Mouse (Mus musculus) heart, embryonic 15.5 days (tissue): ENCODE data around the gene Tmem95. TPM values are rescaled to one million over a fixed set of nuclear protein-coding genes. Genes with fewer than 3 reads are reported as not detected.
"Not testable (repeated sequence)": the region's sequence is repeated elsewhere in the genome, so short reads cannot be mapped to it uniquely, and the experiment has no call there.

ENCODE experiments used
- ATAC-seq: fragments of 200-750 bp; cut with Nextera tagmentation; replicated peaks from 2 replicates; pipeline ENCODE4 v1.8.0; 2017; ENCODE audit warnings: low read depth, moderate TSS enrichment; ENCODE audit not compliant: insufficient number of reproducible peaks, insufficient read depth, low FRiP score
- H3K27ac ChIP-seq: fragments of 300-500 bp; sonication (generic); 2 replicates; pipeline ENCODE4 v1.5.1; 2015; ENCODE audit warnings: mild to moderate bottlenecking, inconsistent platforms
- H3K27me3 ChIP-seq: fragments of 300-500 bp; sonication (generic); 2 replicates; pipeline ENCODE4 v1.6.1; 2015; ENCODE audit warnings: inconsistent platforms
- H3K36me3 ChIP-seq: fragments of 300-500 bp; sonication (generic); 2 replicates; pipeline ENCODE4 v1.6.1; 2015; ENCODE audit warnings: mild to moderate bottlenecking, inconsistent platforms
- H3K4me1 ChIP-seq: fragments of 300-500 bp; sonication (generic); replicated peaks from 2 replicates; pipeline ENCODE4 v1.6.1; 2015; ENCODE audit warnings: inconsistent platforms
- H3K4me2 ChIP-seq: fragments of 300-500 bp; sonication (generic); 2 replicates; pipeline ENCODE4 v1.6.1; 2015; ENCODE audit warnings: inconsistent platforms, mild to moderate bottlenecking, moderate library complexity
- H3K4me3 ChIP-seq: fragments of 300-500 bp; sonication (generic); 2 replicates; pipeline ENCODE4 v1.5.1; 2015; ENCODE audit warnings: mild to moderate bottlenecking, inconsistent platforms
- H3K9ac ChIP-seq: fragments of 300-500 bp; sonication (generic); 2 replicates; pipeline ENCODE4 v1.6.1; 2015; ENCODE audit warnings: mild to moderate bottlenecking, inconsistent platforms
- H3K9me3 ChIP-seq: fragments of 300-500 bp; sonication (generic); replicated peaks from 2 replicates; pipeline ENCODE4 v1.6.1; 2016; ENCODE audit warnings: inconsistent platforms
- WGBS: fragments of 180-500 bp; shearing (Covaris S2); methylation state at CpG from one replicate; pipeline ENCODE4 v1.1.7; 2015; ENCODE audit warnings: mixed read lengths; 5-methylcytosine and 5-hydroxymethylcytosine counted together
- polyA plus RNA-seq: library from polyadenylated mRNA; unstranded; fragments of >200 nt; fragmentation: Nextera tagmentation; extraction: Ambion mirVana; gene quantifications from 2 replicates; pipeline ENCODE4 v1.2.1, GENCODE M21; 2015

Gene Tmem95
- polyA plus RNA-seq, 1 experiment from 2014 or later, result not detected

DNA sequence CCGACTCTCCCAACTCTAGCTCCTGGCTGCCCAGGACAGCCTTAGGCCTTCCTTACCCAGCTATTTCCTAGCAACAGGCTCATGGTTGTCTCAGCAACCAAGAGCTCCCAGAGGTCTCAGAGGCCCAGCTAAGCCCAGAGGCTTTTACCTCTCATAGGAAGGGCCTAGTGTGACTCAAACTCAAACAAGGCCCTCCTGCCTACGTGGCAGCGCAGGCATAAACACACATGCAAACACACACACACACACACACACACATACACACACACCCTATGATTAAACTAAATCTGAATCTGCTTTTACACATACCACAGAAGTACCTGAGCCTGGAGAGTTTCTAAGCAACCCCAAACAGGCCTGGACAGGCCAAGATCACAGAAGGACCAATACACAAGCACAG lies 581 bp upstream of the Tmem95 start:
- no peaks in the 10 kb centered on the region for H3K36me3 ChIP-seq
- H3K4me2 ChIP-seq, result no peak overlapping the region
- no peak for ATAC-seq
- no peaks in the 10 kb centered on the region for H3K9me3 ChIP-seq
- H3K4me3 ChIP-seq, result no peak overlapping the region
- no peak overlapping the region for H3K9ac ChIP-seq
- H3K27me3 ChIP-seq, result no peaks in the 10 kb centered on the region; the same call in 1 of the 2 replicates
- H3K4me1 ChIP-seq, result peaks cover 46% of the 10 kb centered on the region
- WGBS, result 87% methylated on average over 3 of the region's 3 CpGs
- H3K27ac ChIP-seq, result no peak overlapping the region

DNA sequence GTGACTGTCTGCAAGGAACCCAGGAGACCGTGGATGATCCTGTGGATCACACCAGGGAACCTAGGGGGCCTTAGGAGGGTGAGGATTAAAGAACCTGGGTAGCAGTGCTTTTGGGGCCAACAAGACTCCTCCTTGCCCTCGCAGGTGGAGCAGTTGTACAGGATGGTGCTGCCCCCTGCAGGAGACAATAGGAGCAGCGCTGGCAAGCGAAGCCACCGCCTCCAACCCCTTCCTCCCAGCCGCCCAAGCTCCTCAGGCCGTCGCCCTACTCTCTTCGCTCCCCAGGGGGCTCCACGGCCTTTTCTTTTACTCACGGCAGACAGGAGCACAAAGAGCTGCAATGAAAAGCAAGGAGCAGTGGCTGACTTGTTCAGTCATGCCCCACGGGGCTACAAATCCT lies 951 bp downstream of the Tmem95 start:
- Histone ChIP-seq H3K27ac (peak overlapping the region; percentile 66), H3K9ac (0 out of 2 replicates have a peak overlapping the region, but pooled peaks have one; percentile 3), H3K4me2 (peak overlapping the region; percentile 53), H3K4me1 (peaks cover 42% of the 10 kb centered on the region), H3K9me3 (no peaks in the 10 kb centered on the region), H3K36me3 (no peaks in the 10 kb centered on the region), H3K27me3 (no peaks in the 10 kb centered on the region), H3K4me3 (peak overlapping the region; percentile 18)
- ATAC-seq, result peak; percentile 11; the same call in 1 of the 2 replicates
- WGBS, result 3% methylated on average over 12 of the region's 12 CpGs

DNA sequence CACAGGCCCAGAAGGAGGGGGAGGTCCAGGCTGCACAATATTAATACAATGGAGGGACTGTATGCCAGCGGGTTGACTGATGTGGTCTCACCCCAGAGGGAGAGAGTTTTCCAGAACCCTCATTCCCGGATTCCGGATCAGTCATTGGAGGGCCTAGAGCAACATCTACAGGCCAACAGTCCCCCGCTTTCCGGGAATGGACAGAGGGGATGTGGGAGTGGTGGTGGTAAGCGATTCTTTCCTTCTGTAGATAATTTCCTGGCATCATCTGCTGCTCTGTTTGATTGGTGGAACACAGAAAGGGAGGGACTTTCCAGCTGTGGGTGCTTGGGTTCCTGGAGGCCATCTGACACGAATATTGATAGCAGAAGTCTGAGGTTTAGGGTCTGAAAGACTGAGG lies 1.6 kb downstream of the Tmem95 start:
- Histone ChIP-seq H3K4me2 (peak overlapping the region; percentile 53; the same call in 1 of the 2 replicates), H3K27ac (peak overlapping the region; percentile 66), H3K36me3 (no peaks in the 10 kb centered on the region), H3K9ac (no peak overlapping the region), H3K27me3 (no peaks in the 10 kb centered on the region), H3K4me1 (peaks cover 37% of the 10 kb centered on the region), H3K4me3 (no peak overlapping the region), H3K9me3 (no peaks in the 10 kb centered on the region)
- peak; percentile 36; the same call in 1 of the 2 replicates for ATAC-seq
- 45% methylated on average over 7 of the region's 7 CpGs for WGBS

DNA sequence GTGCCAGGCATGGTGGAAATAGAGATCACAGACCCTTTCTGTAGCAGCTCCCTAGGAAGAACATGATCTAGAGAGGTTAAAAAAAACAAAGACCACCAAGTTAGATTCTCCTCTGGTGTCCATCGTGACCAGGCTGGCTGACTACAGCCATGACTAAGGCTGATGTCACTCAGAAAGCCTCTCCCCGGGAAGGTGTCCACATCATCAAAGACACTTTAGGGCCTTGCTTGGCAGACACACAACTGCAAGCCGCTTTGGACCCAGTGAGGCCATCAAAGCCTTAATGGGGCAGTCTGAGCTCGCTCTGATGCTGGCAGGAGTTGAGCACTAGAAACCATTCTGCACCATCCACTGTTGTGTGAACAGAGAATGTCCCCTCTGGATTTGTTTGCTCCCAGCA lies 5.4 kb downstream of the Tmem95 start:
- Histone ChIP-seq H3K4me1 (peaks cover 19% of the 10 kb centered on the region), H3K4me2 (no peak overlapping the region), H3K9ac (no peak overlapping the region), H3K36me3 (no peaks in the 10 kb centered on the region), H3K9me3 (no peaks in the 10 kb centered on the region), H3K27me3 (no peaks in the 10 kb centered on the region), H3K27ac (no peak overlapping the region), H3K4me3 (no peak overlapping the region)
- ATAC-seq, result no peak
- WGBS, result 79% methylated on average over 4 of the region's 4 CpGs

DNA sequence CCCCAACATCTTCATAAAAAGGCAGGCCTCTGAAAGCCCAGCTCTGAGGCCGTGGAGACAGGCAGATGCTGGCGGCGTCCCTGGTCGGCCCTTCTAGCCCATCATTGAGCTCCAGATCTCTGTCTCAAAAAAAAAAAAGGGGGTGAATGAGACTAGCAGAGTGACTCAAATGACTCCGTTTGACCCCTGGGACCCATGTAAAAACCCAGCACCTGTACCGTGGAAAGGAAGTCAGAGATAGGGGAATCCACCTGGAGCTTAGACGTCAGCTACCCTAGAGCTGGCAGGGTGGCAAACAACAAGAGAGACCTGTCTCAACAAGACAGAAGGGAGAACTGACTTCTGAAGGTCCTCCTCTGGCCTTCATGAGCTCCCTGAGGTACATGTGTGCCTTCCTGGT lies 6.0 kb downstream of the Tmem95 start:
- Histone ChIP-seq H3K4me2 (no peak overlapping the region), H3K4me3 (no peak overlapping the region), H3K27ac (no peak overlapping the region), H3K36me3 (no peaks in the 10 kb centered on the region), H3K4me1 (peaks cover 13% of the 10 kb centered on the region), H3K9ac (no peak overlapping the region), H3K27me3 (no peaks in the 10 kb centered on the region), H3K9me3 (no peaks in the 10 kb centered on the region)
- 83% methylated on average over 7 of the region's 7 CpGs for WGBS
- ATAC-seq, result no peak

DNA sequence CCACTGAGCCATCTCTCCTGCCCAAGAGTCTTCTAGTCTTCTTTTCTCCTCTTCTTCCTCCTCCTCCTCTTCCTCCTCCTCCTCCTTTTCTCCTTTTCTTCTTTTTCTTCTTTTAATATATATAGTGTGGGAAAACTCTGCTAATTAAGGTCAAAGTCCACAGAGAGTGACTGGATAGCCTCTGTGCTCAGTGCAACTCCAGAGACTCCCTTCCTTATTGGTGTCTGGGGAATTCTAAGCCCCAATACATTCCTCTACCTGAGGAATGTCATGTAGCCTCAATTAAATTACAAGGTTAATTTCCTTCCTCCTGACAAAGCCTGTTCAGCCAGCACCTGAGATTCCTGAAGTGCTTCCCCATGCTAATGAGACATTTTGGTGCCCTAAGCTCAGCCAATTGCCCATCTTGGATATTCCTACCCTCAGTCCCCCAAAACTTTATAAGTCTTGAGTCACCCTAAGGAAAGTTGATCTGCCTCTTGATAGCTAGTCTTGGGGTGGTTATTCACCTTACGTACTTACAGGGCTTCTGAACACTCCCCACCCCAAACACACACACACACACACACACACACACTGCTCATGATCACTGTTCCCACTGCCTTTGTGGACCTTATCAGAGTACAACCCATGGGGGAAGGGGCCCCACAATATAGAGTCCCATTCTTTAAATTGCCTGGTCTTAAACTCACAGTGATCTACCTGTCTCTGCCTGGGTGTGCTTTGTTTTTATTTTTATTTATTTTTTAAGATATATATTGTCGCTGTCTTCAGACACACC lies 7.3 kb downstream of the Tmem95 start:
- Histone ChIP-seq H3K9ac (no peak overlapping the region), H3K36me3 (no peaks in the 10 kb centered on the region), H3K4me1 (0 out of 2 replicates have a peak, but pooled peaks cover under 1% of the 10 kb centered on the region), H3K27me3 (no peaks in the 10 kb centered on the region), H3K27ac (no peak overlapping the region), H3K4me2 (no peak overlapping the region), H3K4me3 (no peak overlapping the region), H3K9me3 (no peaks in the 10 kb centered on the region)
- ATAC-seq, result no peak
- 90% methylated on average over 2 of the region's 2 CpGs for WGBS

DNA sequence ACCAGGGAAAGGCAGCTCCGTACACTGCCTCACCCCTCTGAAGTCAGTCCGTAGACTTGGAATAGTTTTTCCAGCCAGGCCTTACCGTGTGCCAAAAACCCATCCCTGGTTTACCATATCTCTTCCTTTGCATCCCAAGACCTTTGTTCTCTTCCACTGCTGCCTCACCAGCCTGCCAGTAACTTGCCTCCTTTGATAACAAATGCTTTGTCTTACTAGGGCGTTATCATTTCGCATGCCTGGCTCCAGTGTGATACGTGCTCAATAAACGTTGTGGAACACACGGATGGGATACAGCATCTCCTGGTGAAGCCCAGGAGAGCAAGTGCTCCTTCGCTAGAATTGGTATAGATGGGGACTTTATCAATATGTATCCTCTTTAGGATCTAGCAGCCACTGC lies 10.5 kb downstream of the Tmem95 start:
- Histone ChIP-seq H3K36me3 (no peaks in the 10 kb centered on the region), H3K4me2 (no peak overlapping the region), H3K27ac (no peak overlapping the region), H3K27me3 (no peaks in the 10 kb centered on the region), H3K9ac (no peak overlapping the region), H3K9me3 (no peaks in the 10 kb centered on the region), H3K4me3 (no peak overlapping the region), H3K4me1 (peaks cover 4% of the 10 kb centered on the region)
- 0 out of 2 replicates have a peak, but pooled peaks have one; percentile 14 for ATAC-seq
- 45% methylated on average over 9 of the region's 9 CpGs for WGBS

DNA sequence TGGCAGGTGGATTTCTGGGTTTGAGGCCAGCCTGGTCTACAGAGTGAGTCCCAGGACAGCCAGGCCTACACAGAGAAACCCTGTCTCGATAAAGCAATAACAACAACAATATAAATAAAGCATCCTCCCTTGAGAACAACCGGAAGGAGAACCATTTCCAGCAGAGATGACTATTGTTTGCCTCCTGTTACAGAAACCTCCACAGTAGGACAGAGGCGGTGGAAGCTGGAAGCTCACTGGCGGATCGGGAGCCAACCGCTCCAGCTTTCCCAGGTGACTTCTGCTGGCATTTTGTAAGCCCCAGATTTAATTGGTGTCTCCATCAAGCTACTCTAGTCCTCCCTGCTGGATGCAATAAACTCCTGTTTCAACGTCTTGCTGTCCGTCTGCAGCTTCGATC lies 12.3 kb downstream of the Tmem95 start:
- no peaks in the 10 kb centered on the region for H3K36me3 ChIP-seq
- H3K4me2 ChIP-seq, result no peak overlapping the region
- 87% methylated on average over 9 of the region's 9 CpGs for WGBS

DNA sequence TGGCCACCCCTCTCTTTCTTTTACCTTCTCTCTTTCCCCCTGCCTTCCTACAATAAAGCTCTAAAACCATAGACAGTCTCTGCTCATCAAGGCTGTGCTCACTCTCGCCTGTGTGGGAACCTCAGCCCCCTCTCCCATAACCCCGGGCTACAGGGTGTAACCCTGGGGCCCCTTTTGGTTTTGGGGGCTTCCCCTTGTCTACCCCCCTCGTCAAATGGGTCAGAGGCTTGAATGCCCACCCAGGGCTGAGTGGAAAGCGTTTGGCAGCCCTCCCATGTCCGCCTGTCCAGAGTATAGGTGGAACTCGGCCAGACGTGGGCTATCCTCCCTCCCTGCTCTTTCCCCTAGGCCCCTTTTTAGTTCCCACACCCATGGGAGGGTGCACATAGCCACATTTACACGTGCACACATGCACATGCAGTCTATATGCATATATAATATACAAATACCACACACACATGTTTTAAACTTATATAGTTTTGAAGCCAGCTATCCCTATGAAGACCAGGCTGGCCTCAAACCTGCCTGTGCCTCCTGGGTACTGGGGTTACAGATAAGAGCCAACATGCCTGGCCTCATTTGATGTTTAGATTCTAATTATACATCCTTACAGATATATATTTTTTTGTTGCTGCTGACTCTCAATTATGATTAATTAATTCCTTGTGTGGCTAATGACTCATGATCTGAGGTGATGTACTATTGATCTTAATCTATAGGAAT lies 13.5 kb downstream of the Tmem95 start:
- Histone ChIP-seq H3K27ac (peak overlapping the region; percentile 45; the same call in 1 of the 2 replicates), H3K27me3 (peaks cover 3% of the 10 kb centered on the region), H3K4me1 (peaks cover 4% of the 10 kb centered on the region), H3K36me3 (no peaks in the 10 kb centered on the region), H3K4me3 (no peak overlapping the region), H3K9ac (no peak overlapping the region), H3K4me2 (no peak overlapping the region), H3K9me3 (no peaks in the 10 kb centered on the region)
- WGBS, result 41% methylated on average over 8 of the region's 8 CpGs
- ATAC-seq, result no peak; the same call in 1 of the 2 replicates

More for the DNA sequence above, 12.3 kb downstream of the Tmem95 start:
- ATAC-seq, result no peak
- Histone ChIP-seq H3K27me3 (no peaks in the 10 kb centered on the region), H3K4me3 (no peak overlapping the region), H3K27ac (no peak overlapping the region), H3K9ac (no peak overlapping the region), H3K4me1 (peaks cover 4% of the 10 kb centered on the region), H3K9me3 (no peaks in the 10 kb centered on the region)

DNA sequence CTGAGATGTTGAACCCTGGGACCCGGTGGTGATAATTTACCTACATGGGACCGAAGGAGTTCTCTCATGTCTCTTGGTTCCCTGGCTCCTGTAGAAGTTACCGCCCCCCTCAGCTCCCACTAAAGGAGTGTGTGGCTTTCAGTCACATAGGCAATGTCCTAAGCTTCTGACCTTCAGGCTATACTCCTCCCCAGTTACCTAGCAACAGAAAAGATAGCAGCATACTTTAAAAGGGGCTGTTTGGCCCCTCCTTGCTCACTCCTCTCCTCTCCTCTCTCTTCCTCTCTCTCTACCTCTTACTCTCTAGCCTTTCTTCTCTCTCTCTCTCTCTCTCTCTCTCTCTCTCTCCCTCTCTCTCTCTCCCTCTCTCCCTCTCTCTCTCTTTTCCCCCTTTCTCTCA lies 14.1 kb downstream of the Tmem95 start:
- not testable (repeated sequence) for H3K9me3 ChIP-seq, H3K27me3 ChIP-seq, H3K4me3 ChIP-seq, H3K27ac ChIP-seq, ATAC-seq, H3K9ac ChIP-seq, H3K36me3 ChIP-seq, H3K4me1 ChIP-seq, H3K4me2 ChIP-seq
- 60% methylated on average over 3 of the region's 3 CpGs for WGBS

DNA sequence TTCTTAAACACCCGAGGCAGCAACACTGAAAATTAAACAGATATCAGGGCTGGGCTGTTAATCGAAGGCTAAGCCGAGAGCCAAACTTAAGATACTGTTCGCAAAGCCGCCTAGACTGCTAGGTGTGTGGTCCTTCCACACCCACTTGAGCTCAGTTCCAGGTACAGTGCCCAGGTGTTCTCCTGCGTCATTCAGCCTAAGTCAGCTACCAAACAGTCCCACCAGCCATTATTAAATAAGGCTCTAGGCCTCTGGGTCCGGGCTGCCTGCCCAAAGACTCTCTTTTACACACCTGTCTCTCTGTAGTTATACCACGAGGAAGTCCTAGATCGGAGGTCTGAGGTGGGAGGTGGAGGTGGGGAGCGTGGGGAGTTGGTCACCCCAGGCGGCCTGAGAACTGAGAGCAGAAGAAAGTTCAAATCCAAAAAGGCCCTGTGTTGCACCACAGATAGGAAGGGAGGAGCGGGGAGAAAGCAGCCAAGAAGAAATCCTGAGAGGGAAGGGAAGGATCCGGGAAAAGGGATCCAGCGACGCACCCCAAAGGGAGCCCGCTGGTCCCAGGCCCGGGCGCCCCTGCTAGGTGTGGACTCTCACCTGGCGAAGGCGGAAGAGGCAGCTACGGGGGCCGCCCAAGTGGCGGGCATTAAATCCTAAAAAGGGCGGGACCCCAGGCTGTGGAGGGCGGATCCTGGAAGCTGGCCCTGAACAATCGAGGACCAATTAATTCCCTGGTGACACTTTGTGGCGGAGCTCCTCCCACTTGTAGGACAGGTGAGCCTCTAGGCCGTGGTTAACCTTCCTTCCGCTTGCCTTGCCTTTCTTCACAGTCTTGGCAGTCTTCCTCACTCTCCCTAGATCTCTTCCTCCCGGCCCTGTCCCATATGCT lies 19.5 kb downstream of the Tmem95 start, which contains the start of gene Tnk1:
TSS of gene Tnk1 (minus strand) at position 618 of the 886 bp plus-strand sequence.
- WGBS, result 23% methylated on average over 30 of the region's 30 CpGs
- Histone ChIP-seq H3K36me3 (no peaks in the 10 kb centered on the region), H3K4me3 (no peak within 1 kb of the TSS; the same call in 1 of the 2 replicates), H3K9me3 (no peaks in the 10 kb centered on the region), H3K27ac (no peak within 1 kb of the TSS), H3K9ac (no peak within 1 kb of the TSS), H3K4me1 (peaks cover 15% of the 10 kb centered on the region), H3K27me3 (peaks cover 29% of the 10 kb centered on the region), H3K4me2 (peak within 1 kb of the TSS; percentile 19; the same call in 1 of the 2 replicates)
- ATAC-seq, result no peak
